Mouse (Mus musculus) layer of hippocampus, adult 2 months (tissue): ENCODE data around the gene Tcl1b5. TPM values are rescaled to one million over a fixed set of nuclear protein-coding genes. Genes with fewer than 3 reads are reported as not detected.
A peak's percentile ranks its signal among the peaks of the same experiment; 100 is the strongest.
"Not testable (repeated sequence)": the region's sequence is repeated elsewhere in the genome, so short reads cannot be mapped to it uniquely, and the experiment has no call there.

Source experiments
- DNase-seq, 2 experiments: peaks; one replicate each; pipeline ENCODE4 v3.0.0; 2022; ENCODE audit warnings: low spot score in 2 of 2
- H3K27ac ChIP-seq: fragments of 200-600 bp; 2 replicates; pipeline ENCODE4 v1.8.1; 2022
- H3K4me3 ChIP-seq: fragments of 200-600 bp; 2 replicates; pipeline ENCODE4 v1.8.1; 2022; ENCODE audit warnings: mild to moderate bottlenecking
- CTCF ChIP-seq: fragments of 200-600 bp; conservative IDR thresholded peaks from 2 replicates; pipeline ENCODE4 v1.8.1; 2022; ENCODE audit warnings: antibody characterized with exemption, mild to moderate bottlenecking, moderate library complexity
- long read RNA-seq, 2 experiments: library from polyadenylated mRNA; stranded (forward); transcript quantifications; one replicate each; pipeline ENCODE4 v2.0.0; 2021; ENCODE audit warnings: borderline mapping rate in 2 of 2
- total RNA-seq, 2 experiments: library from RNA; stranded (reverse); gene quantifications; 2 replicates each; pipeline ENCODE4 v1.2.3; 2021

Gene Tcl1b5
- not detected for total RNA-seq
- long read RNA-seq, experiment 1 = 0 reads
- long read RNA-seq, experiment 2 = 0 reads

GRCm38 (mm10) chr12:105176044-105176443 is at the start of gene Tcl1b5:
Gene Tcl1b5 (plus strand): TSS chr12:105176344.
- H3K4me3 ChIP-seq, DNase-seq, H3K27ac ChIP-seq: not testable (repeated sequence)

DNA sequence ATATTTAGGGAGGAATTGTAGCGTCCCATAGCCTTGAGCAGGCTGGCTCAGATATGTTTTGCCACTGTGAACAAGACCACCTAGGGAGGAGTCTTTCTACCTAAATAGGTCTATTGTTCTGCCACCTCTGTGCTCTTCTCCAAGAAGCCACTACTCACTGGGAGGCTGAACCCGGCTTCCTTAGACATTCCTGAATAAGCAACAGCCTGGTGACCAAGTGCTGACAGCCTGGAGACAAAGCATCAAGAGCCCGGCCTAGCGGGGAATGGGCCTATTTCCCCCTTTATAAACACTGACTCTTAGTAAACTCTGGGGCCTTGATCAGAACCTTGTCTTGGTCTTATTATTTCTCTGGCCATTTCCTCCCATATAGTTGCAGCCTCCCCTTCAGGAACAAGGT is 49.6 kb upstream of the Tcl1b5 start:
- TF ChIP-seq CTCF = no peak
- no peak for DNase-seq
- Histone ChIP-seq H3K4me3 (no peak overlapping the region), H3K27ac (no peak overlapping the region)

GRCm38 (mm10) chr12:105127607-105128006 is 48.5 kb upstream of the Tcl1b5 start:
- no peak for TF ChIP-seq CTCF
- H3K4me3 ChIP-seq = no peak overlapping the region
- H3K27ac ChIP-seq = no peak overlapping the region
- DNase-seq = no peak

GRCm38 (mm10) chr12:105129494-105130205 is 46.5 kb upstream of the Tcl1b5 start:
- not testable (repeated sequence) for DNase-seq, H3K4me3 ChIP-seq, H3K27ac ChIP-seq
- peak; percentile 43 for TF ChIP-seq CTCF

DNA sequence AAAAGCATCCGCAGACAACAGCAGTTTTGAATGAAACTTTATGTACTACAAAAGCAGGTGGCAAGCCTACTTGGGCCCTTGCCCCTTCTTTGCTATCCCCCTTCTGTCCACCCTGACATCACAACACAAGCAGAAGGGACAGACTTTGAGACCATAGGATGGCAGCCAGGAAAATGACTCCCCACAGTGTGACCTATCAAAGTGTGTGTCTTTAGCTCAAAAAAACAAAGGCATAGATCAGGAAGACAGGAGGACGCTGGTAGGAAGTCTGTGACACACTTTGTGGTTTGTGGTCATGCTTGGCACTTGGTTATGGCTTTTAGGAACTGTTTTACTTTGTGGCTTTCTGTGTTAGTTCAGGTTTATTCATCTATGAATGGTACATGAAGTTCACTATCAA is 42.0 kb upstream of the Tcl1b5 start:
- not testable (repeated sequence) for H3K27ac ChIP-seq, H3K4me3 ChIP-seq, DNase-seq

- DNase-seq, H3K27ac ChIP-seq, H3K4me3 ChIP-seq: not testable (repeated sequence)
These were observed 41.3 kb upstream of the Tcl1b5 start for GRCm38 (mm10) chr12:105134826-105135225.

DNA sequence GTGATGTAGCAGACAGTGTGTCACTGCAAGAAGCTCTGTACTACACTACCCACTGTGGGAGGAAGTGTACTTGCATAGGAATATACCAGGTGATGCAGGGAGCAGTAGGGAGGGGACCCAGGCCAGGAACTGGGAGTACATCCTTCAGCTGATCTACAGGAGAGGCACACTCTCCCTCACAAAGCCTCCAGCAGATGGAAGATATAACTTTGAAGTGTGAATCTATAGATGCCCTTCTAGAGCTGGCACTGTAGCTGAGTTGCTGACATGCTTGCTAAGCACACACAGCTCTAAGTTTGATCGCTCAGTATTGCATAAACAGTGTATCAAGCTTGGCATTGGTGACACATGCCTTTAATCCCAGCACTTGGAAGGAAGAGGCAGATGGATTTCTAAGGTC is 38.4 kb upstream of the Tcl1b5 start:
- DNase-seq = not testable (repeated sequence)

GRCm38 (mm10) chr12:105143096-105143495 is 33.0 kb upstream of the Tcl1b5 start:
- no peak overlapping the region for H3K27ac ChIP-seq
- H3K4me3 ChIP-seq = no peak overlapping the region
- TF ChIP-seq CTCF = no peak
- no peak for DNase-seq

More for the DNA sequence above, 38.4 kb upstream of the Tcl1b5 start:
- H3K4me3 ChIP-seq, H3K27ac ChIP-seq: not testable (repeated sequence)

- 0 out of 2 replicates have a peak, but pooled peaks have one; percentile 13 for TF ChIP-seq CTCF
- H3K4me3 ChIP-seq, DNase-seq, H3K27ac ChIP-seq: not testable (repeated sequence)
These were observed 31.2 kb upstream of the Tcl1b5 start for GRCm38 (mm10) chr12:105144928-105145327.

DNA sequence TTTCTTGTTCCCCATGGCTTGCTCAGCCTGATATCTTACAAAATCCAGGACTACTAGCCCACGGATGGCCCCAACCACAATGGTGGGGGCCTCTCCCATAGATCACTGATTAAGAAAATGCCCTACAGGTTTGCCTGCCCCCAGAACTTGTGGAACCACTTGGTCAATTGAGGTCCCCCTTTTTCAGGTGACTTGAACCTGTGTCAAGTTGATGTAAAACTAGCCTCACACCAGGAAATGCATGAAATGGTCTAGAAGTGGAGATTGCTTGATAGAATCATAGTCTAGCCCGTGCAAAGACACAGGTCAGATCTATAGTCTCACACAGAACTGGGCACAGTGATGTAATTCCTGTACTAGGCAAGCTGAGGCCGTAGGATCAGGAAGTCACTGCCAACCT is 30.4 kb upstream of the Tcl1b5 start, which contains the start of gene Tcl1b2:
Tcl1b2 (plus strand) TSS at position 301 of the 400 bp plus-strand sequence.
- TF ChIP-seq CTCF = no peak
- DNase-seq = no peak
- Histone ChIP-seq H3K27ac (no peak within 1 kb of the TSS), H3K4me3 (no peak within 1 kb of the TSS)

GRCm38 (mm10) chr12:105155286-105155685 is 20.9 kb upstream of the Tcl1b5 start:
- not testable (repeated sequence) for H3K4me3 ChIP-seq, H3K27ac ChIP-seq, DNase-seq

- no peak for TF ChIP-seq CTCF
- H3K27ac ChIP-seq = no peak overlapping the region
- no peak overlapping the region for H3K4me3 ChIP-seq
- DNase-seq = no peak
These were observed 17.3 kb upstream of the Tcl1b5 start for GRCm38 (mm10) chr12:105158842-105159241.

- TF ChIP-seq CTCF = no peak
- no peak within 1 kb of the TSS for H3K27ac ChIP-seq
- no peak for DNase-seq
- H3K4me3 ChIP-seq = no peak within 1 kb of the TSS
These were observed 16.8 kb upstream of the Tcl1b5 start, which contains the start of gene Tcl1b1 for GRCm38 (mm10) chr12:105159390-105159789. Gene Tcl1b1 (plus strand): TSS chr12:105159690.

DNA sequence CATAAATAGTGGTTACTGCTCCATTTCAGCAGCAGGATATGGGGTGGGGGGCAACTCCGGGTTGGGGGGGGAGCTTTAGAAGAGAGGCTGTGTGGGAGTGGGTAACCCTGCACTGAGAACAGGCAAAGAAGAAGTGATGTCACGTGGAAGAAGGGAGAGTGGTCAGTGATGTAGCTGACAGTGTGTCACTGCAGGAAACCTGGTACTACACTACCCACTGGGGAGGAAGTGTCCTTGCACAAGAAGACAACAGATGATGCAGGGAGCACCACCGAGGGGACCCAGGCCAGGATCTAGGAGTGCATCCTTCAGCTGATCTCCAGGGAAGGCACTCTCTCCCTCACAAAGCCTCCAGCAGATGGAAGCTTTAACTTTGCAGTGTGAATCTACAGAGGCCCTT is 9.4 kb upstream of the Tcl1b5 start:
- Histone ChIP-seq H3K4me3 (no peak overlapping the region), H3K27ac (no peak overlapping the region)
- no peak for TF ChIP-seq CTCF
- DNase-seq = no peak
